Mouse (Mus musculus) layer of hippocampus, adult 8-10 months (tissue): ENCODE data around the gene Stxbp5. TPM values are rescaled to one million over a fixed set of nuclear protein-coding genes. Genes with fewer than 3 reads are reported as not detected.
"Not testable (repeated sequence)": the region's sequence is repeated elsewhere in the genome, so short reads cannot be mapped to it uniquely, and the experiment has no call there.

Source experiments
- DNase-seq, 2 experiments: peaks; one replicate each; pipeline ENCODE4 v3.0.0; 2022; ENCODE audit warnings: low spot score in 2 of 2
- total RNA-seq, 4 experiments: library from RNA; stranded (reverse); gene quantifications; 2 replicates each; pipeline ENCODE4 v1.2.4; 2022

Gene Stxbp5
- total RNA-seq: 100 to 1,000 TPM; 101 to 117 (median 111) TPM

DNA sequence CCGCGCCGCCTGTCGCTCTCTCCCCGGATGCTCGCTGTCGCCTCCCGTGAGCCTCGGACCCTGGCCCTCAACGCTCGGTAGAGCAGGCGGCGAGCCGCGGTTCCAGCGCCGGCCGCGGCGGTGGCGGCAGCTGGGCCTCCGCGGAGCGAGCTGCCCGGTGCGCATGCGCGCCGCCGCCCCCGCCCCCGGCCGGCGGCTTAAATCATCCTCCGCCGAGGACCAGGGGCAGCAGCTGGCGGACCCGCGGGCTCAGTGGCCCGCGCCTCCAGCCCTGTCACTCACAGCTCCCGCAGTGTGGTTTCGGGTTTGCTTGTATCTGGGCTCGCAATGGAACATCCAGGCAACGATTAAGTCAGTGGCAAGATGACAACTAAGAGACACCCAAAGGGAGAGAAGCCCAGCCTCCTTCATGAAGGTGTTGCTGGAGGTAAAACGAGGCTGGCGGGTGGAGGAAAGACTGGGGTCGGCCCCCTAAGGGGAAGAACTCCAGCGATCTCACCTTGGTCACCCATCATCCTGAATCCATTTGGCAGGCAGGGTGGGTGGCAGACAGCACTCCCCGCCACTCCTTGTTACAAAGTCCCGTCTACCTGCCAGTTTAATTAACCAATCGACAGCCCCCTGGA lies at the start of gene Stxbp5:
Gene Stxbp5, minus strand, starts transcription at position 9 of the 626 bp plus-strand sequence.
- peak; percentile 51 to 79 for DNase-seq

DNA sequence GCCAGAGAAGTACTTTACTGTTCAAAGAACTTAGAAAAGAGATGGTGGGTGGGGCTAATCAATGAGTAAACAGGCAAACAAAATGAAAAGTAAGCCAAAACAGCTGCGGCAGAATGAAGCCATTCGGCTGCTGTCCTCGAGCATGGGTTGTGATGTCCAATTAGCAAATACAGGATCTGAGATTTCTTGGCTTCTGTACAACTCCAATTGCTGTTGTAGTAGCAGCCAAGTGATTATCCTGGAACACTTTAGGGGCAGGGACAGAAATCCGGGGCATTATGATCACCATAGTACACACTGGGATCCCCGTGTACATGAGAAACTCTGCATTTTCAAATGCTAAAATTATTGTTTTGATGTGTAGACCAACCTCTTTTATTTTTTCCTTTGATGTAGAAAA lies 11.5 kb upstream of the Stxbp5 start:
- no peak for DNase-seq

DNA sequence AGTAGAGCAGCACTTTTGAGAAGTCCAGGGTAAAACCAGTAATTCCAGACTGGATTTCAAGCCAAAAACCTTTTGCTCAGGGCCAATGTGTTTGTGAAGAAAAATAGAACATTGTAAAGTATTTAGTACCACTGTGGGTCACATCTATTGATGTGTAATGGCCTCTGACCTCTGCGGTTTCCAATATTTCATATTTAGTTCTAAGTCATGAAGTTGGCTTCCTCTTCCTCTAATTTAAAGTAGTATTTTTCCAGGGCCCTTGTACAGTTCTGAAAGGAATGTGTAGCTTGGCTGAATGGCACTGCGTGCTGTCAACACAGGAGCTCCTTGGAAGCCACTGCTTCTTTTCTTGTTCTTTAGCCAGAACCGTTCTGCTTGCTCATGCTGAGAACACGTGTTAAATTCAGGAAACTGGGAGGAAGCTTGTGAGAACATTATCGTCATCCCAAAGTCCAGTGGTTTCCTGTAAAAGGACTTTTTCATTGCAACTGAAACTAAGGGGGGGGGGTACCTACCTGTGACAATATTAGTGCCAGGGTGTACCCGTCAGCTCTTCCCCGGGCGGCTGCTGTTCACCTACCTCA lies 7.1 kb upstream of the Stxbp5 start:
- no peak for DNase-seq

DNA sequence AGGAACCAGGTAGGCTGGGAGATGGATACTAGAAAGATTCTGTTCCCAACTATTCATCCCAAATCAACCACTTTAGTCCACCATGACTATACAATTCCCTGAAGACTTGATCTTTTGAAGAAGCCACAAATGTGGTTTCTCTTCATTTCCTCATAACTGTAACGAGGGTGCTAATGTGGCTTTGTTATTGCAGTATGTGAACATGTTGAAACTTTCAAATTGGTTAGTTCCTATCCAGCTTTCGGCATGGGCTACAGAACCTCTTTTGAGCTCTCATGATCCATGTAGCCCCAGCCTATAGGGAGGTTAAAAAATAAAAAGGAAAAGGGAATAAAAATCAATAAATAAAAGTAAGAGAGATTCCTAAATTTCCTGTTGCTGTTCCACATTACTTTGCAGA lies 6.6 kb upstream of the Stxbp5 start:
- no peak for DNase-seq

DNA sequence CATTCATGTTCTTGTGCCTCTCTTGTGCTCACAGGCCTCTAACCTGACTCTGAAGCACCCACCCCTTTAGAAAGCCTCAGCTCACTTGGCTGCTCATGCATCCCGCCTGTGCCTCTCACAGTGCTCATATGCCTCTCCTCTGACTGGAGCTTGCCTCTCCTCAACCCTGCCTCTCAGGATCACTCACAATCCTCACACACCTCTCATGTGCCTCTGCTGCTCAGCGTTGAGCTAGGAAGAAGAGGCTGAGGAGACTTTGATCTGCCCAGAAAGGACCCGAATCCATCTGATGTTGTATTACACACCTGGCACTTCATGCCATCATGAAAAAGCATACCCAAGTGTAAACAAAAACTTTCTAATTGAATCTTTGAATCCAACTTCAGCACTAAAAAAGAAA lies 5.3 kb upstream of the Stxbp5 start:
- no peak for DNase-seq

DNA sequence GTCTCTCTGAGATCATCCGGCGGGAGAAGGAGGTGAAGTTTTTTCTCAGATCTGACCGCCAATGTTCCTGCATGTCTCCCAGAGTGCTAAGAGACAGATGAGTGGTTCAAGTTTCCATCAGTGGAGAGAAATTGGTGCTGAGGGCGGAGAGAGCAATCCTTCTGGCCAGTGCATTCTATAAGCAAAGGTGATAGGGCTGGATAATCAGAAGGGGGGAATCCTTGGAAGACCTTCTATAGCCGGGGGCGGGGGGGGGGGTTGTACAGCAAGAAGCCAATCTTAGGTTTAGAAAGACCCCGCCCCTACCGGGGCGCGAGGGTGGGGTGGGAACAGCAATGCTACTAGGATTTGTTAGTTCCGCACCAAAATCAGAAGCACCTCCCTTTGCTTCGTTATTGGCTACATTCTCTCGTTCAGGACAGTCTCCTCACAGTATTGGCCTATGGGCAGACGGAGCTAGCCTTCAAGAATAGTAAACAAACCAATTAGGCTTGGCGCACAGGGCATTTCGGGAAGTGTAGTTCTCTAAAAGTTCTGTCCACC lies 889 bp upstream of the Stxbp5 start:
- peak; percentile 85 to 92 for DNase-seq

DNA sequence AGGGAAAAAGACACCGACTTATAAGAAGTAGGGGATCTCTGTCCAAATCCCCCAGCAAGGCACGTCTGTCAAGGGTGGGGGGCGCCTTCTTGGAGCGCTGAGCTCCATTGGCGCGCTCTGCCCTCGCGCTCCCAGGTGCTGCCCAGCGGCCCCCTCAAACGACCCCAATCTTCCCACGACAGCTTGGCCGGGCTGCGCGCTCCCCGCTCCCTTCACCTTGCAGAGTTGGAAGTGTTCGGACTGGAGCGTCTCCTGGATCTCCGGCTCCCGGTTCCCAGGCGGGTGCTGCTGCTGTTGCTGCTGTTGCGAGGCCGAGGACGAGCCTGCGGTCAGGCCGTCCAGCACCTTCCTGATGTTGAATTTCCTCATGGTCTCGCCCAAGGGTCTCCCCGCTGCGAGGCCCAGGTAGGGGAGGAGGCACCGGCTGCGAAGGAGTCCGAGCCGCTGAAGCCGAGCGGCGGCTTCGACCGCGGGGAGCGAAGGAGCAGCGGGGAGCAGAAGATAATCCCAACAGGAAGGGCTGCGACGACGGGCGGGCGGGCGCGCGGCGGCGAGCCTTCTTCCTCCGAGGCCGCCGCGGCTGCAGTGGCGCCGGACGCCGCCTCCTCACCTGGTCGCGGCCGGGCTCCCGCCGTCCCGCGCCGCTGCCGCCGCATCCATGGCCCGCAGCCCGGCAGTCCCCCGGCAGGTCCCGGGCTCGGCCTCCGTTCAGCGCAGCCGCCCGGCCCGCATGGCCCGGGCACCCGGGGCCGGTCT lies 386 bp downstream of the Stxbp5 start:
- peak in 1 of 2 experiments; percentile 47 for DNase-seq

DNA sequence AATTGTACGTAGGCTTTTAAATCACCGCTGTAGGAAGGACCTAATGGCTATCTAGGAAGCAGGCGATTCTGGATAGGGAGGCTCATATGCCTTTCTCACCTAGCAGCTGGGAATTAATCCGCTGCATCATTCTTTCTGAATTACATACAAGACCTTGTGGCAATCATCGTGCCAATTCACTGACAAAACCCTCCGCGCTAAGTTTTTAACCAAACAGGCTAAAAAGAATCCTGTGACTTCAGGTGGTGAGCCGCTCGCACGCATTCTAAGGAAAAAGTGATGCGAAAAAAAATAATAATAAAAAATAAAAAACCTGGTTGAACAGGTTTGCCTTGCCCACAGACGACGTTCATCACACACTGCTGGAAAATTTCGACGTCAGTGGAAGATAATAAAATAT lies 1.1 kb downstream of the Stxbp5 start:
- no peak for DNase-seq

DNA sequence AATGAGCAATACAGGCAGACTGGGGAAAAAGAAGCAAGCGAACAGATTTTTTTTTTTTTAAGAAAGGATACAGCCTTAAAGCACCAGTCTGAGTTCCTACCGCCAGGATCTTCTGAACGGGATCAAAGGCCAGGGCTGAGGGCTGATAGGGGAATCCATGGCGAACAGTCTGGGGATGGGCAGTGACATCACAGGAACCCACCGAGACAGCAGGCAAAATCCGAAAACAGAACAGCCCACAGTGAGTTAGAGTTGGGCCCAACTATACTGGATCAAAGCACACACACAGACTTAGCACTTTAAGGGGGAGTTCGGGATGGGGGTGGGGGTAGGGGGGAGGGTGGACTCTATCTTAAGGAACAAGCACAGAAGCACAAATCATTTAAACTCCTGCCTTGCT lies 1.8 kb downstream of the Stxbp5 start:
- no peak for DNase-seq

DNA sequence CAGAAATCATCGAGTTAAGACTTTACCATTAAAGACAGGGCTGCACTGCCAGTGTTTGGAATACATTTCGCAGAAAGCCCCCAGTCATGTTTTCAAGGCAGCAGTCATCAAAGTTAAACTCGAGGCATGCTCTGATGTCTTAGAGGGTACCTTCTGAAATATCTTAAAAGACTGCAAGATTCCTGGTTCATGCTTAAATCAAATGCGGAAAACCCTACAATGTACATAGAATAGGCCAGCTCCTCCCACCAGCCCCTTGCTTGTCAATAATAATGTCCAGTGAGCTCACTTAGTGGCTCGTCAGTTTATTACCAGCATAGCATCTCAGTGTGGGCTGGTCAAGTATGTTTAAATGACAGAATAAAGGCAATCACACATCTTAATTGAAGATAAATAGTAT lies 3.0 kb downstream of the Stxbp5 start:
- DNase-seq: no peak

DNA sequence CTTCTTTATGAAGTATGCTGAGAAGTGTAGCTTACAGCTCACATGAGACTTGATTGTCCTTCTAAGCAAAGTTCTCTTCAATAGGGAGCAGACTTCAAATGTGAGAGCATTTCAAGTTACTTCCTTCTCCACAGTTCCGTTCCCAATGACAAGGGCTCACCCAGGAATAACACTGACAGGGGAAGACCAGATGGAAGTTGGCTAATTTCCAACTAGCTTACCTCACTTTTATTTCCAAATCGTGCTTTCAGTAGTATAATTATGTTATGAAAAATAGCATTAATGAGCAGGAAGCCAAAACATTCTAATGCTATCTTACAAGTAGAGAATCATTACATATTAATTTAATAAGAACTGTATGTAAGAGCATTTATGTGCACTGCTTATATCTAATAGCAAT lies 7.3 kb downstream of the Stxbp5 start:
- DNase-seq: no peak

DNA sequence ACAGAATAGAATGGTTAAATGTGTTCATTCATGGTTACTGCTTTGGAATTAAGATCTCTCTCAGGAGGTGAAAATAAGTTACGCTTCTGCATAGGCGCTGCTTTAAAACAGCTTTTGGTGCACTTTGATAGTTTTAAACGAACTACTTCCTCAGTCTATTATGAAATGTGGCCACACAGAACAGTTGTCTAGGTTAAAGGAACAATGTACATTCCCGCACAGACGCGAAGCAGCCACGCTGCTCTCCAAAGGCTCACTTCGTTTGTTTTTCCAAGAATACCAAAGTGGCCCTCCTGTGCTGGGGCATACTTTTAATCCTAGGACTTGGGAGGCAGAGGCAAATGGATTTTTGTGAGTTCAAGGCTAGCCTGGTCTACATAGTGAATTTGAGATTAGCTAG lies 11.2 kb downstream of the Stxbp5 start:
- DNase-seq: no peak

DNA sequence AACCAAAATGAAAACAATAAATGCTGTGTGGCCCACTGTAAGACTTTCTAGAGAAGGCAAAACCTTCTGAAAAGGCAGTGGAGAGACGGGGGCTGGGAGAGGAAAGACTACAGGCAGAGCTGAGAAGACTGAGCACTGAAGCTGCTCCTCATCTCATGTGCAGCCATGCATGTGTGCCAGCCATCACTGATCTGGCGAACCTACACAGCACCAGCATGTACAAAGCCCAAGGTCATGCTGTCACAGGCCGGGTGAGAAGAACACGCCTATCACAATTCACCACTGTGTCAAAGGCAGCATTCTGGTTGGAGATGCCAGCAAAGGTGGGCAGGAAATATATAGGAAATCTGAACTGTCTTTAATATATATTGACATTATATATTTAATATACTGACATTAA lies 12.2 kb downstream of the Stxbp5 start:
- no peak for DNase-seq

DNA sequence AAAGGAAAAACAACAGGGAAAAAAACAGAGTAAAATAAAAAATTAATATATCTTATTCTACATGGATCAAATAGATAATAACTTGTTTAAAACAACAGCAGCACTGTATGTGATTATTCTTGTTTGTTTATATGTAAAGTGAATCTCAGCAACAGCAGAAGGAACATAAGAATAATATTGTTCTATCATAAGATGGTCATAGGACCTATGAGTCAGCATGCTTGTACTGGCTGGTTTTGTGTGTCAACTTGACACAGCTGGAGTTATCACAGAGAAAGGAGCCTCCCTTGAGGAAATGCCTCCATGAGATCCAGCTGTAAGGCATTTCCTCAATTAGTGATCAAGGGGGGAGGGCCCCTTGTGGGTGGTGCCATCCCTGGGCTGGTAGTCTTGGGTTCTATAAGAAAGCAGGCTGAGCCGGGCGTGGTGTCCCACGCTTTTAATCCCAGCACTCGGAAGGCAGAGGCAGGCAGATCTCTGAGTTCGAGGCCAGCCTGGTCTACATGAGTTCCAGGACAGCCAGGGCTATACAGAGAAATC lies 19.0 kb downstream of the Stxbp5 start:
- DNase-seq: not testable (repeated sequence)

DNA sequence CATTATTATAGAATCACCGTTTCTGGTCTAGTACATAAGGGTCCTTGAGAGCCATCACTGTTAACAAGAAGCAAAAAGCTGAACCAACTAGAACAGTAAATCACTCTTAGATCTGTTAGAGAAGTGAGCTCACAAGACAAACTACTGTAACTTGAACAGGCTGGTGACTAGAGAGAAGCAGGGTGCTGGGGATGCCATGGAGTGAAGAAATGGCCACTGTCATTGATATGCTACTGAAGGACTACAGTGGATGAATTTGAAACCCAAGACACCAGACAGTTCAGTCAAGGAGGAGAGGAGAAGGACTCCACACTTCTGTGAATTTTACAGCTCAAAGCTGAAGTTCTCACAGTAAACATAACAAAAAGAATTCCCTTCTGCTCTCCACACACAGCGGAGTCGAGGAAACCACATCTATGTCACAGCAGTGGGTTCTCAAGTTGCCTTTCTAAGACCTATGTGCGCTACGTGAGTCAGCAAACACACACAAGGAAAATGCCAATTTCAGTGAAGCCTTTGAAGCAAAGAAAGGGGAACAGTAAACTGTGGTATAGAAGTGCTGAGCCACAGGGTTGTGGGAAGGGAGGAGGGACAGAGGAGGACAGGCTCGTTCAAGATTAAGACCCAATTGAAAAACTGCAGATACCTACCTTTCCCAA lies 20.7 kb downstream of the Stxbp5 start:
- DNase-seq: no peak

DNA sequence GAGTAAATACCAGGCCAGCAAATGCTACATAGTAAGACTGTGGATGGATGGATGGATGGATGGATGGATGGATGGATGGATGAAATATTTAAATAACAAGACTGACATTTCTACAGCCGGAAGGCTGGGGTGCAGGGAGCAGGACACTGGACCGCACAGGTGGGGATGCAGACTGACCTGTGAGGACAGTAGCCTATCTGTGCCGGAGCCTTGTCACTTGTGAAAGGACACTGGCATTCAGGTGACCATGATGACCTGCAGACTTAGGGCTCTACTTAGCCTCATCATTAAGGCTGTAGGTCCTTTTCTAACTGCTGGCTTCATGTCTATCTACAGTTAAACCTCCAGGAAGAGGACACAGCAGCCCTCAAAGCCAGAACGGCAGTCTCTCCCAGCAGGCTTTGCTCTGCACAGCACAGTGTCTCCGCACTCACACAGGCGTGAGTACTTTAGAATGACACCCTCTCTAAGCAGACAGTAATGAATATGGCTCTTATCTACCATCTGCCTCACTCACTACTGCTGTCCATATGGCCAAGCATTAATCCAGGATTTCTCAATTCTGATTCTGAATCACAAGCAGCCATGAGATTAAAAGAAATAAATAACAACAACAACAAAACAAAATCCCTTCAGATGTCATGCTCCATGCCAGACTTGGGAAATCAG lies 21.9 kb downstream of the Stxbp5 start:
- DNase-seq: no peak

DNA sequence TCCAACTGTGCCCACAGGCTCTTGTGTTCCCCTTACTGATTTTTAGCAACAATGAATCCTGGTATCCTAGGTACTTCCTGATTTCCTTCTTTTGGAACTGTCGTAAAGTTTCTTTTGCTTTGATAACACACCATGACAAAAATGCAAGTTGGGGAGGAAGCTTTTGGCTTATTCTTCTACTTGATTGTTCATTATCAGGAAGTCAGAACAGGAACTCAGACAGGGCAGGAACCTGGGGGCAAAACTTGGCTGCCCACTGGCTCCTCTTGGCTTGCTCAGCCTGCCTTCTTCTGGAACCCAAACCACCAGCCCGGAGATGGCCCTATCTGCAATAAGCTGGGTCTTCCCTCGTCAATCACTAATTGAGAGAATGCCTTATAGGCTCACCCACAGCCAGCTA lies 25.0 kb downstream of the Stxbp5 start:
- DNase-seq: no peak

DNA sequence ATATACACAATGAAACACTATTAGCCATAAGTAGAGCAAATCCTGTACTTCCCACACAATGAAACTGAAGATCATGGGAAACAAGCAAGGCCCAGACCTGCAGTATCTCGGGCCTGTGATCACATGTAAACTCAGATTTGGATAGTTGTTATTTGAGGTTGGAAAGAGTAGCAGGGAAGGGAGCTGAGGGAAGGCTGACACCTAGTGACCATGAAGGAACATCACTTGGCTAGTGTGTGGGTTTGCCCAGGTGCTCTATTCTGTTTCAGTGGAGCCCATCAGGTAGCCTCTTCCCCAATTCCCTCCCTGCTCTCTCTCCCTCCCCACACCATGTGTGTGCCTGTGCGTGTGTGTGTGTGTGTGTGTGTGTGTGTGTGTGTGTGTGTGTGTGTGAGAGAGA lies 28.7 kb downstream of the Stxbp5 start:
- DNase-seq: no peak

DNA sequence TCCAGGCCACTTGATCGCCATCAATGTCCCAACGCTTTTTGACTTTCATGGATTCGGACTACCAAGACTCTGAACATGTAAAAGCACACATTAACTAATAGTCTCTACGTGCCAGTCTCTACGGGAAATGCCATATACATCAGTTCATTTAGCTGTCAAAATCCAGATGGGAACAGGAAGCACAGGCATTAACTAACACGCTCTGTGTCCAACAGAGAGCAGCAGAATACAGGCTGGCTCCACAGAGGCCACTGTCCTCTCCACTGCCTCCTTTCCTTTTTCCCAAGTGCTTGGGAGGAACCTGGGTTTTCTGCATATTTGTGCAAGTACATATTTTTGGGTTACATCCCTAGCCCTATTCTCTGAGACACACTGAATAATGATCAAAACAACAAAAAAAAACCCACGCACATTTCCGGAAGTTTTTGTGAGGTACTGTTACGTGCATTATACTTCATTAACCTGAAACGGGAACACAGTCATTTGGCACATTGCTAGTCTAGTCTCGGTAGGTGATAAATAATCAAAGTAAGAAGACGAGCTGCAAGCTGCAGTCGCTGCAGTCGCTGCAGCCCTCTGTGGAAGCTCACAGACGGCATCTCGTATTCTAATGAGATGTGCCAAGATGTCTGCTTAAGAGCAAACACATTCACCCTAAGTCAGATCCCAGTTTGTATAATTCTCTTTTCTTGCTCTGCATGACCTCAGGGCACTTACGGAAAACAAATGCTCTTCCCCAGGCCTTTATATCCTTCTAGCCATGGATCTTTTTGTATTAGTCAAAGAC lies 33.9 kb downstream of the Stxbp5 start:
- no peak for DNase-seq

DNA sequence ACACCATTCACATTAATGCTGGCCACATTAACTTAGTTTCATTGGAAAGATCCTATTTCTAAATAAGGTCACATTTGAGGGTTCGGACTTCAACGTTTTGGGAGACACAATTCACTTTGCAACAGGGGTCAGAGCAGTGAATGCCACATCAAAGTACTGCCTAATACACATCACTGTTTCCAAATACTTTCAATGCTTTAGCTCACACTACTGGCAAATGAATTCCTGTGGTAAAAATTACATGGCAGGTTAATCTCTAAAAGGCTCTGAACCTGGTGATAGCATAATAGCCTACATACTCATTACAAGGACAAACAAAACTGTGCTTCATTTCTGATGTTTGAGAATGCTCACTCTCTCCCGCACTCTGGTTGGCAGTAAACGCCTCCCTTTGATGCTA lies 40.9 kb downstream of the Stxbp5 start:
- no peak for DNase-seq
